Mouse (Mus musculus): ENCODE results near the gene Gm38392. TPM values are rescaled to one million over a fixed set of nuclear protein-coding genes. Genes with fewer than 3 reads are reported as not detected.

The Gm38392 gene
- total RNA-seq, 2 experiments from 2014 or later = 1.00 to 1.3 TPM

DNA sequence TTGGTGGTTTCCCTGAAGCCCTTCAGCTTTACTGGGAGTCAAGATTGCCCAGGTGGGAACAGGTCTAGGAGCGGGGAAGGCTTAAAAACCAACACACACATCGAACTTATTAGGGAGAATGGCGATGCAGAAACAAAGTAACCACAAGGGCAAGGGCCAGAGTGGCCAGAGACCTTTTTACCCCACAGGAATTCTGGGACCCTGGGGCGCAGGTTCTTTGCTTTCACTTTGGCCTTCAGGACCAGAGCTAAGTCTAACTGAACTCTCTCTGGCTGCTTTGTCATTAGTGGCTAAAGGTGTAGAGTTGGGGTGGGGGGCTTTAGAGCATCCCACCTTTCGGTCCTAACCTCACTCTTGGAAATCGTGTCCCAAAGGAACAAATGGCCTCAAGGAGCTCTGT lies 70.9 kb downstream of the Gm38392 start:
- no peak for DNase-seq (ENCODE audit: low spot score)

DNA sequence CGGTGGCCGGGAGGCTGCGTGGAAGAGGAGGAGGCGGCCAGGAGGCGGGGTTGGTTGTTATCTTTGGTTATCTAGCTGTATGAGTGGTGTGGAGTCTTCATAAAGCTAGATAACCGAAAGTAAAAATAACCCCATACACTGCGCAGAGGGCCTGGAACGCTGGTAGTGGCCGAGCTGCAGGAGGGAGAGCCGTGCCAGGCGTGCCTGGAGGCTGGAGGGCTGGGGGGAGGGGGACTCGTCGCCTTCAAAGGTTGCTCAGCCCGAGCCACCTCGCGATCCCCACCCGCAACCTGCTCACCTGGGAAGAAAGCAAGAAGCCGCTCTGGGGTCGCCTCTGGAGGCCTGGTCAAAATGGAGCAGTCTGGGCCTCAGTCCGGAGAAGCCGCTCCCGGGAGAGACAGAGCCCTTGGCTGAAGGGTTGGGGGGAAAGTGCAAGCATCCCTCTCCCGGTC lies 71.4 kb downstream of the Gm38392 start:
- no peak for DNase-seq (ENCODE audit: low spot score)

- no peak for DNase-seq (ENCODE audit: low spot score)
These were observed 71.9 kb downstream of the Gm38392 start for GRCm38 (mm10) chr3:88214971-88215552.

GRCm38 (mm10) chr3:88214197-88214938 lies 72.6 kb downstream of the Gm38392 start:
- no peak for DNase-seq (ENCODE audit: low spot score)

GRCm38 (mm10) chr3:88213019-88213418 lies 74.0 kb downstream of the Gm38392 start:
- DNase-seq (ENCODE audit: low spot score) = no peak

- no peak for DNase-seq (ENCODE audit: low spot score)
These were observed 74.7 kb downstream of the Gm38392 start for GRCm38 (mm10) chr3:88212356-88212755.

GRCm38 (mm10) chr3:88210918-88211317 lies 76.1 kb downstream of the Gm38392 start:
- no peak for DNase-seq (ENCODE audit: low spot score)

DNA sequence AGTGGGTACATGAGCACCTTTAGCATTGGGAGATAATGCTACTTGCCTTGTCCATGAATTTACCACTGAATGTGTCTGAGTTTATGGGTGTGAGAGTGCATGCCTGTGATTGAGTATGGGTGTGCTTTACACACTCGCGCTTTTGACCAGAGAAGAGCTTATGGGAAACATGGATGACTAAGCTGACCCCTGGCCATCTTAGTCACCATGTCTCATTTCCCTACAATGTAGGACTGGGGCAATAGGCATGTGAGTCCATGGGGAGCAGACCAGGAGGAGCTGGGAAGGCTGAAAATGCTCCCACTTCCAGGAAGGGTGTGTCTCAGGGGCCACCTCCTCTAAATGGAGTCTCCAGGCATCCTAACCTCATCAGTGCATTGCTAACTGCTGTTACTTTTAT lies 76.9 kb downstream of the Gm38392 start:
- no peak for DNase-seq (ENCODE audit: low spot score)

GRCm38 (mm10) chr3:88209306-88209705 lies 77.7 kb downstream of the Gm38392 start:
- DNase-seq (ENCODE audit: low spot score) = no peak

DNA sequence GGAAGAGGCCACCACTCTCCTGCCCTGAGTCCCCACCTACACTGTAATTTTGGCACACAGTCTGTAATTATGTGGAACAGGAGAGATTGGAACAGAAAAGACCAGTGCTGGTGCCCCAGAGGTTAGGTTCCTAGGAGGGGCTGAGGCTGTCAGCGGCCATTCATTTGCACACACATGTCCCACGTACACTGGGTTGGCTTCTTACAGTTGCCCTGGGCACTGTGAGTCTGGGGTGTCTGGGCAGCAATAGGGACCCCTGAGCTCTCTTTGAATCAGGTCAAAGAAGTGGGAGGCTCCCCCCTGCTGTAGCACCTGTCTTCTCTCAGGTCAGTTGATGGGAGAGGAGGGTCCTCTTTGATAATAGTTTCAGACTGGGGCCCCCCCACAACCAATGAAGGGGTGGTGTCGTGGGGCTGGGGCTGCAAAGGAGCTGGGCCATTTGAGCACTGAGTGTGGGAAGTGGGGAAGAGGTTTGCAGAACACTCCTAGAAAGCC lies 78.7 kb downstream of the Gm38392 start:
- DNase-seq (ENCODE audit: low spot score) = no peak

DNA sequence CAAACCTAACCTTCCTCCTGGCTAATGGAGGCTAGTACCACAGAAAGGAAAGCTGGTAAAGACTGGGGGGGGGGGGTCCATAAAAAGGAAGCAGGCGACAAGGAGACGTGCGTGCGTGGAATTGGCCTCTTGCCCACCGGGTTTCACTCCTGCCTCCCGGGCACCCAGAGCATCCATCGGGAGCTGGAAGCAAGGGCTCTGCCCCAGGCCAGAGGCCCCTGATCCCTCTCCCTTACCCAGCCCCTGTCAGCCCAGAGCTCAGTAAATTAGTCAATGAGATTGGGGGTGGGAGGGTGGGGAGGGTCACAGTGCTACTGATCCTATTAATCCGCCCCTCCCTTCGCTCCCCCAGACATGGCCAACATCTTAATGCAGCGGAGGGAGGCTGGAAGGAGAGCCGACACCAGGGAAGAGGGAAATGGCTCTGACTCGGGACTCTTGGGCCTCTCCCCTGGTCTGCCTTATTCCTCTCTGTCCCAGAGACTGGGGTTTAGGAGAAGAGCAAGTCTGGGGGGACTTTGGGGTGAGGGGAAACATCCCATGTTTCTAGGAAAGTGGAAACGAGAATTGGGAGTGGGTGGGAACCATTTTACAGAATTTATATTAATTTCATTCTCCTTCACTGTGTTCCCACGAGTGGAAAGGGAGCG lies 79.4 kb downstream of the Gm38392 start:
- no peak for DNase-seq (ENCODE audit: low spot score)

GRCm38 (mm10) chr3:88206901-88207371 lies 80.1 kb downstream of the Gm38392 start:
- DNase-seq (ENCODE audit: low spot score) = no peak

DNA sequence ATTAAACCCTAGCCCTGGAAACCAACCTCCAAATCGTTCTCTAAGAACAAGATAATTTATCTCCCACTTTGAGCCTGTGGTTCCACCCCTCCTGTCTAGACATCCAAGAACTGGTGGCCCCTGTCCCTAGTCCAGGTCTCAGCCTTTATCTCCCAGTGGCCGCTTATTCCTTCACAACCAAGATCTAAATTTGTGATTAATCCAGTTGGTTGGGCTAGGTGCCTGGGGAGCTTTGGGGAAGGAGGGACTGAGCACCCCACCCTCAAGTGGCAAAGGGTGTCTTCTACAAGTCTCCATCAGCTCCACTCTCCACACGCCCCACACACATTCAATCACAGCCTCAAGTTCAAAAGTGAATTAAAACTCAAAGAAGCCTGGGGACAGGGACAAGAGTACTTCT lies 80.5 kb downstream of the Gm38392 start:
- no peak for DNase-seq (ENCODE audit: low spot score)

- DNase-seq (ENCODE audit: low spot score) = no peak
These were observed 81.2 kb downstream of the Gm38392 start for GRCm38 (mm10) chr3:88205563-88206491.

DNA sequence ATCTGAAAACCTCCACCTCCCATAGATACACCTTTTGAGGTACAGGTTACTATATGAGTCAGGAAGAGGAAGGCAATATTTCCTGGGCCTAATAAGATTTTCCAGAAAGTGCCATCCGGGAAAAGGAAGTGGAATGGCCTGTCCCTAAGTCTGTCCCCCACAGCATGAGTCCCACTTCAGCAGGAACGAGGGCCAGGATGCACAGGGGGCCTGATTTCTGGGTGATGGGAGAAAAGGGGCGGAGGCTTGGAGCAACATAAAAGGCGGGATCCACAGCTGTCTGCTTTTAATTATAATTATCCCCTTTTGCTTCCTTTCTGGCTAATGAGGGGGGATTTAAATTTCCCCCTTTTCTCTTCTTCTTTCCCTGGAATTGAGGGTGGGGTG lies 81.8 kb downstream of the Gm38392 start:
- no peak for DNase-seq (ENCODE audit: low spot score)

DNA sequence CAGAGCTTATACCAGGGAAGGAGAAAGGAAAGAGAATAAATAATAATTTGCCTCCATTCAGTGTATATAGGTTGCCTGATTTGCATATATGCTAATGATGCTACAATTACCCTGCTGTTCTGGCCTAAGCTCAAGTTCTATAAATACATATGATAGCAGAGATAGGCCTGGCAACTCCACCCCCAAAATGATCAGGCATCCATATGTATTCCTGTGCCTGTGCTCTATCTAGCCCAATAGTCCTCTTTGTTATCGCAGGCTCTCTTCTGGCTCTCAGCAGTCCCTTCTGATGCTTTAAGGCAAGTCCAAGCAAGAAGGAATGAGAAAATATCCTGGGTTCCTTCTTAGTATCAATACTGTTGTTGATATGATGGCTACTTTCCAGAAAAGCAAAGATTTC lies 82.3 kb downstream of the Gm38392 start:
- no peak for DNase-seq (ENCODE audit: low spot score)

DNA sequence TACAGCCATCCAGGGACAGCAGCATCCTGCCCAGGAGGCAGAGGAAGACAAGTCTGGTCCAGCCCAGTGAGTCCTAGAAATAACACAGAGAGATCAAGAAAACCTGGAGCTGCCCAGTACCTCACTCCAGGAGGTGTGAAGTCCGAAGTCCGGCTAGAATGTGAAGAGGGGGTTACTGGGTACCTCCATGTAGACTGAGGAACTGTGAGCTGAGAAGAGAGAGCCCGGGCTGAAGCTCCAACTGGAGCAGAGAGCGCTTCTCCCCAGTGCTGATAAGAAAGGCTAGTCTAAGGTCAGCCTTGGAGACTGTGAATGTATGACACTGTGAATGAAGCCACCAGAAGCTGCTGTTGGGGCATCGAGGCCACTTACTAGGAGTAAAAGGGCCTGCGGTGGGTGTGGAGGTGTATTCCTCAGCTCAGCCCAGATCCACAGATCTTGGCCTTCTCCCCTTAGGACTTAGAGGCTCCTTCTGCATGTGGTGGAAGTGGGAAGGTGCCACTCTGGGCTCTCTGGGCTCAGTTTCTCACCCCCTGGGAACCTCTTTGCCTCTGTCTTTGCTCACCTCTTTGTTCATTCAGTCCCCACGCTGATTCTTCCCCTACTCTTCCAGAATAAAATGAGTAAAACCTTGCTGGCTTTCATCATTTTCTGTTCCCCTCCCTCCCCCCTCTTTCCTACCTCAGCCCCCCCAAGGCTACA lies 82.9 kb downstream of the Gm38392 start:
- no peak for DNase-seq (ENCODE audit: low spot score)

DNA sequence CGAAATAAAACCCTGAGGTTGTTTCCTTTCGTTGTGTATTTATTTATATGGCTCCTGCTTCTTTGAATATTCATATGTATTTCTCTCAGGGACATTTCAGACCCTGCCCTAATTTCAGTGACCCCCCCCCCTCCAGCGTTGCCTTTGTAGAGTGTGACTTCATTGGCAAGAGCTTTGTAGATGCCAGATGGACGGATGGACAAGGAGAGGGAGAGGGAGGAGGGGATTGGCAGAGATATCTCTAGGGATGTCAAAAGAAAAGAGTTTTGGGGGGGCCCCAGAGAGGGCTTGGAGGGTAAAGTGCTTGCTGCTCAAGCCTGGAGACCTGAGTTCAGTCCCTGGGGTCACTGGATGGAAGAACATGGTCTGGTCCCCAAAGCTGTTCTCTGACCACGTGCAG lies 83.6 kb downstream of the Gm38392 start:
- DNase-seq (ENCODE audit: low spot score) = no peak

DNA sequence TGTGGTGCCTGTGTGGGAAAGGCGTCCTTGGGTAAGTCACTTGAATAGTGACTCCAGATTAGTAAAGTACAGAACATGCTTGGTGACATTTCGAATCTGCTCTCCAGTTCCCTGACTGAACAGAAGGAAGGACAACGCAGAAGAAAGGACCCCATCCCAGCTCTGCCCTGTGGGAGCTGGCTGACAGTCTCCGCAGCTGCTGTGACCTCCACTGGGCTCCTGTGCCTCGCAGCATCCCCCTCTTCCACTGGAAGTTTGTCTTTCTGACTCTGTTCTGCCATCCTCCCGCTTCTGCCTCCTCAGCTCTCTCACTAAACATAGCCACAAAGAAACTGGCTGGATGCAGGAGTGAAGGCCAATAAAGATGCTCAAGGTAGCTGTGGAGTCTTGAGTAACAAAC lies 84.0 kb downstream of the Gm38392 start:
- no peak for DNase-seq (ENCODE audit: low spot score)

DNA sequence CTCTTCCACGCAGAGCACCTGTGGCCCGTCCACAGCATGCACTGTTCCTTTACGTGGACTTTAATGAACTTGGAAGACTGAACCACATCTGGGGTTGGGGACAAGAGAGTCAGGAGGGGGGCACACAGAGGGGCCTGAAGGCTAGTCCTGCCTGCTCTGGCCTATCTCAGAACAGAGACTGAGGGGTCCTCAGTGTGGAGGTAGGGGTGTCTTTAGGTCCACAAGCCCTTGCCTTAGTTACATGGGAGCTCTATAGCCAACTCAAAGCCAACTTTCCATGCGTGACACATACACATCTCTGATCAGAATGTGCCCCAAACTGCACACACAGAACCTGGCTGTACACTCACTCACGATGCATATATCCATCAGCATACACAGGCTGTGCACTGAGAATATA lies 85.4 kb downstream of the Gm38392 start:
- no peak for DNase-seq (ENCODE audit: low spot score)

GRCm38 (mm10) chr3:88200972-88201330 lies 86.1 kb downstream of the Gm38392 start:
- no peak for DNase-seq (ENCODE audit: low spot score)
